In the genomic region with DNA sequence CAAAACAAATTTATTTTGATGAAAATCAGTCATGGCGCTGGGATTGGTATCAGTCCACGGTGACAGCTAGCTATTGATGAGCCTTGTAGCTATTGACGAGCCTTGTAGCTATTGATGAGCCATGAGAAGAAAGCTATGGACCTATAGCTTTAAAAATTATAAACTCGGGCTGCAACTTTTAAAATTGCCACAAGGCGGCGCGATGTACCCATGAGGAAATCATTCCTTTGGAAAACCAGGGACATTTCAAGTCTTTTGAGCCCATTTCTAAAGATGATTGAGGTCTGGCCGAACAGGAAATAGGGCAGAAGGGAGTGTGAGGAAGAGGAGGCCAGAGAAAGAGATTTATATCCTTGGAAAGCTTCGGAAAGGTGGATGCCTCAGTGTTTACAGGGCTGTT, we compare ENCODE assay signal across 8 mouse cellular contexts.
DNase-seq lines count a peak whose midpoint lies in the region; ATAC-seq and TF ChIP-seq lines count a peak whose summit lies in the region.

No protein-coding gene starts in this region.

- DNase-seq in kidney, adult 11 months, result peak; percentile 21
- DNase-seq in MN1 (ENCODE audit: low spot score), result peak; percentile 10
- peak; percentile 8 for DNase-seq in cerebellum, adult 9-11 months
- DNase-seq in gastrocnemius, adult 2 months, result peak; percentile 43
- DNase-seq in layer of hippocampus, postnatal 14 days (ENCODE audit: low spot score in 2 of 2), result peak; percentile 77 to 82
- DNase-seq in retina, embryonic 14.5 days (ENCODE audit: low spot score), result peak; percentile 79
- no peak for DNase-seq in yolk sac, embryonic 10.5 days (ENCODE audit: low spot score)

- no peaks in the 10 kb centered on the region for H3K36me3 ChIP-seq in kidney, embryonic 15.5 days

- no peak for ATAC-seq in kidney, embryonic 15.5 days (replicated peaks; ENCODE audit: low FRiP score)

- TF ChIP-seq CTCF in gastrocnemius, adult 2 months (IDR thresholded peaks at IDR 0.05), result peak; percentile 72

- peaks cover 6% of the 10 kb centered on the region; the same call in 1 of the 2 replicates for H3K4me1 ChIP-seq in kidney, embryonic 15.5 days

- intact Hi-C loops in gastrocnemius, adult 2 months (cut with DNase I), result no loop called here

- no peaks in the 10 kb centered on the region for H3K27me3 ChIP-seq in kidney, embryonic 15.5 days

- 14% methylated on average over 9 of the region's 9 CpGs for WGBS in kidney, embryonic 15.5 days

- no peak overlapping the region for H3K9ac ChIP-seq in kidney, embryonic 15.5 days

- no peak overlapping the region for H3K4me2 ChIP-seq in kidney, embryonic 15.5 days

- no peak overlapping the region for H3K4me3 ChIP-seq in kidney, embryonic 15.5 days (replicated peaks)
- H3K4me3 ChIP-seq in gastrocnemius, adult 2 months, result no peak overlapping the region

- H3K27ac ChIP-seq in kidney, embryonic 15.5 days, result no peak overlapping the region
- no peak overlapping the region for H3K27ac ChIP-seq in gastrocnemius, adult 2 months

- no peaks in the 10 kb centered on the region for H3K9me3 ChIP-seq in kidney, embryonic 15.5 days (replicated peaks)
